Mouse (Mus musculus) lung, postnatal 36 days (tissue): ENCODE results near the gene Adamts7.

Experiments used
- DNase-seq: peaks from one replicate; pipeline ENCODE4 v3.0.0; 2022; ENCODE audit warnings: mixed read lengths

Gene Adamts7

DNA sequence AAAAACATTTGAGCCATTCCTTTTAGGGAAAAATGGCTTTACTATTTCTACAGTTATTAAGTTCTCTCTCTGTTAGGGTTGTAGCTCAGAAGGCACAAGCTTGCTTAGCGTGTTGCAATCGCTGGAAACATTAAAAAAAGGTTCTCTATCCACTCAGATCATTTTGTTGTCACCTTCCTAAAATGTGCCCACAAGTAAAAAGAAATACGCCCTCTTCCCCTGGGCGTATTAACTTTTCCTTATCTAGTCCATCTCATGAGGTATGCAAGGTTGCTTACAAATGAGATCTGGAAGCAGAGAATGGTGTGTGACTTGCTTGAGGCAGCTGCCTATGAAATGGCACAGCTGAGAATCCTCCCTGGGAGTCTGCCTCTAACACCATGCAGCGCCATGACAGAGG lies 73.9 kb downstream of the Adamts7 start:
- no peak for DNase-seq

GRCm38 (mm10) chr9:90237232-90238062 lies 74.6 kb downstream of the Adamts7 start:
- no peak for DNase-seq

GRCm38 (mm10) chr9:90240560-90240959 lies 77.7 kb downstream of the Adamts7 start:
- no peak for DNase-seq

GRCm38 (mm10) chr9:90241041-90241440 lies 78.2 kb downstream of the Adamts7 start:
- DNase-seq, result no peak

- no peak for DNase-seq
Measured at GRCm38 (mm10) chr9:90241618-90242017, 78.7 kb downstream of the Adamts7 start.

GRCm38 (mm10) chr9:90242291-90242690 lies 79.4 kb downstream of the Adamts7 start:
- DNase-seq, result no peak

GRCm38 (mm10) chr9:90242855-90243254 lies 80.0 kb downstream of the Adamts7 start:
- peak; percentile 68 for DNase-seq

GRCm38 (mm10) chr9:90244301-90245151 lies 81.7 kb downstream of the Adamts7 start:
- DNase-seq, result no peak

- no peak for DNase-seq
Measured at GRCm38 (mm10) chr9:90245206-90245605, 82.3 kb downstream of the Adamts7 start.

DNA sequence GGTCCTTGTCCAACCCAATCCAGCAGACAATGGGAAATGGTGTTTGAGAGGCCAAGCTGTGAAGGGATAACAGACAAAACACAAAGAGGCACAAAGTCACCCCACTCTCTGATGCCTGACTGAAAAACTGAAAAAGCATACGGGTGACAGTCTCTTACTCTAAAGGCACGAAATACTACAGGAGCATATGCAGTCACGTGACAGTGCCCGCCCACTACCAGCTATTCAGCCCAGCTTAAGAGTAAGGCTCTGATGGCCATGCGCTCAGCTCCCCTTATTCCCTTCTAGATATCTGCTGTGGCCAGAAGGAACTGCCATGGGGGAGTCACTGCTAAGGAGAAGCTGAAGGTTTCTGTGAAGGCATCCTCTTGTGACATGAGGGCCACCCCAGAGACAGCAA lies 82.9 kb downstream of the Adamts7 start:
- DNase-seq, result no peak

- no peak for DNase-seq
Measured at GRCm38 (mm10) chr9:90247316-90247715, 84.4 kb downstream of the Adamts7 start.

GRCm38 (mm10) chr9:90248326-90248725 lies 85.5 kb downstream of the Adamts7 start:
- DNase-seq, result no peak

- DNase-seq, result no peak
Measured at GRCm38 (mm10) chr9:90249036-90249435, 86.2 kb downstream of the Adamts7 start.

DNA sequence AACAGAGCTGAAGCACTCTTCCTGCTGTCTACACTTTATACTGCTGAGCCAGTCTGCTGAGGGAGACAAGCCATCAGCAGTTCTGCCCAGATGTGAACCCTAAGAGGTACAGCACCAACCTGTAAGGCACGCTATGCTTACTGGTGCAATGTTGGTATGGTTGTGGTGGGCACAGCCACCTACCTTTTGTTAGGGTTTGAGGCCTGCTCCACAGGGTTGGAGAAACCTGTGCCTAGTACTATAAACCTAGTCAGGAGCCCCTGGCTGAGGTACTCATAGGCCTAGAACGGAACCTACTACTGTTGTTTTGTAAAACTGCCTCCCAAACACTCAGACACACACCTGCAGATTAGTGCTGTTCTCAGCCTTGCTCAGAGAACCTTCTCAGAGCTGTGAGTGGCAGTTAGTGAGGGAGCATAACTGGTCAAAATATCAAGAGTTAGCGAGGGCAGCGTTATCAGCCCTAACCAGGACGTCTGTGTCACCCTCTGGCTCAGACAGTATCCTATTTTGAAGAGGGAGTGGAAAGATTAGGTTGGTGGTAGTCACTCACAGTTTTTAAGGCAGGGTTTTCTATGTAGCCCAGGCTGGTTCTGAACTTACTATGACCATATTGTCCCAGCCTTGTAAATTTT lies 87.4 kb downstream of the Adamts7 start:
- DNase-seq, result no peak

GRCm38 (mm10) chr9:90250964-90251750 lies 88.3 kb downstream of the Adamts7 start:
- DNase-seq, result no peak

GRCm38 (mm10) chr9:90253181-90253580 lies 90.3 kb downstream of the Adamts7 start:
- no peak for DNase-seq

DNA sequence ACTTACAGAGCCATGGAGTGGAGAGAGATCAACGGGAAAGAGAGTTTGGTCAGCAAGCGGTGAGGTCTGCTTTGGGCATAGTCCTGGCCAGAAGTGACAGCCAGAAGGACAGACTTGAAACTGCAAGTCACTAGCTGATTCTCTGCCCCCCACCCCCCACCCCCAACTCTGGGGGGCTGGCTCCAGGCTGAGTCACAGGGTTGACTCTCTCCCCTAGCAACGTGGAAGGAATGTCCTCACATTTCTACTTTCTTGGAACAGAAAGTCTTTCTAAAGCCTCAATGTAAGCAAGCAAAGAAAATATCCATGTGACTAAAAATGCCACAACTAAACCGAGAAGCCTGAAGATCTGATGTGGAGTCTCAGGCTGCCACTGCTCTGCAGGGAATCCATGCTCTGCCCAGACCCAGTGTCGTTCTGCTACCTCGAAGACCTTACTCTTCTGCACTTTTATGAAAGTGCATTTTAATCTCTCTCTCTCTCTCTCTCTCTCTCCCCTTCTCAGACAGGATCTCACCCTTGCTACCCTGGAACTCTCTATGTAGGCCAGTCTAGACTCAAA lies 93.1 kb downstream of the Adamts7 start:
- DNase-seq, result no peak

- no peak for DNase-seq
Measured at GRCm38 (mm10) chr9:90257220-90257619, 94.4 kb downstream of the Adamts7 start.
